Mouse (Mus musculus) adrenal gland, adult 2 months (tissue): Measurements from ENCODE around the gene Churc1. TPM values are rescaled to one million over a fixed set of nuclear protein-coding genes. Genes with fewer than 3 reads are reported as not detected.
A peak's percentile ranks its signal among the peaks of the same experiment; 100 is the strongest.
"Not testable (repeated sequence)": the region's sequence is repeated elsewhere in the genome, so short reads cannot be mapped to it uniquely, and the experiment has no call there.

ENCODE experiments used
- DNase-seq: peaks from one replicate; pipeline ENCODE4 v3.0.0; 2021
- long read RNA-seq: library from polyadenylated mRNA; stranded (forward); transcript quantifications from one replicate; pipeline ENCODE4 v2.0.0, GENCODE M21; 2021
- polyA plus RNA-seq: library from polyadenylated mRNA; depleted of rRNA; stranded (reverse); fragments of >200 nt; gene quantifications from 2 replicates; pipeline ENCODE4 v1.2.3, GENCODE M21; 2012; rRNA removed
- total RNA-seq, 2 experiments: library from RNA; stranded (reverse); gene quantifications; 2 replicates each; pipeline ENCODE4 v1.2.3; 2021

The Churc1 gene
- total RNA-seq: 10 to 100 TPM; 66.2 to 90.4 TPM
- polyA plus RNA-seq: 24.0 and 25.1 TPM in 2 replicates
- long read RNA-seq, transcript Churc1-201 (4 exons, 676 nt): major isoform, 29 of 38 reads
- long read RNA-seq, partial matches to known transcripts: 1 of 38 reads
- long read RNA-seq, other reads (novel, unspliced or antisense): 4 of 38 reads

DNA sequence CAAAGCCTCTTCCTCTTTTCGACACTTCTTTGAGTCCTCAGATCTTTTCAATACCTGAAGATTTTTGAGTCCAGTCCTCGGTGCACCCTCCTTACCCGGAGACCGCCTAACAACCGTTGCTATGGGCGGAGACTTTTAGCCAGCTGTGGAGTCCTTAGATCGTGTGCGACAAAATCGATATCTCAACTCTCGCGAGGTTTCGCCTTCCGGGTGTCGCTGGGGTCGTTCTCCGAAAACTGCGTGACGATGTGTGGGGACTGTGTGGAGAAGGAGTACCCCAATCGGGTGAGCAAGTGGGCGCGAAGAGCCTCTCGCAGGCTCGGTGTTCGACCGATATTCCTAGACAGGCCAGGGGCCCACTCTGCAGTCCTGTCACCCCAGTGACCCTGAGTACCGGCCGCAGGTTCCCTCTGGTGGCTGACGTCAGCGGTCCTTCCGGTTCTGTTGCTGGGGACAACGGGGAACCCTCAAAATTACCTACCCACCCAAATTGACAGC lies at the start of gene Churc1, which contains the start of gene Fntb:
Gene Churc1, plus strand, starts transcription at position 185 of the 498 bp plus-strand sequence.
Gene Fntb, plus strand, starts transcription at position 236 of the 498 bp plus-strand sequence.
- peak; percentile 93 for DNase-seq

DNA sequence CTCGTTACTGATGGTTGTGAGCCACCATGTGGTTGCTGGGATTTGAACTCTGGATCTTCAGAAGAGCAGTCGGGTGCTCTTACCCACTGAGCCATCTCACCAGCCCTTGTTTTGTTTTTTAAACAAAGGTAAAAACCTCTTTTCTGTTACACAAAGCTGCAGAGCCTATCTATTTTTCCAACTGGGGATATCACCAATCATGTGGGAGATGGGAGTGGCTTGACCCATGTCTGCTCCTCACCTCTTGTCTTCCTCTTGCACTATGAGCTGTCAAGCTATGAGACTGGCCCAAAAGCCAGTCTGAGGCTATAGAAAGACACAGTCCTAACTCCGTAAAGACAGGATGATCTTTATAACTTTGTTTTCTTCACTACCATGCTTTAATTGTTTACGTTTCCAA lies 47.0 kb upstream of the Churc1 start:
- DNase-seq: no peak

DNA sequence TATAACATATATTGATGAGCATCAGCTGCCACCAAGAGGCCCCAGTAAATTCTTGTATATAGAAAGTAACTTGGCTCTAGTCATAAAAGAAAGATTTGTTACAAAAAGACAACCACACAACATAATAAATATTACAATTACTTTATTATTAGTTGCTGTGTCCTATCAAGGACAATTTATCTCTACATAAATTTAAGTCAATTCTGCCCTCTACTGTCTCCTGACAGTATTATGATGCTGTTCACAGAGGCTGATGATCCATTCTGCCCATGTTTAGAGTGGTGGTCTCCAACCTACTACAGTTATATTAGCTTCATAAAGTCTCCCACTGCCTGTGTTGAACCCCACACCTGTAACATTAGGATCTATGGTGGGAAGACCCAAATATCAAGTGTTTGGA lies 44.8 kb upstream of the Churc1 start:
- no peak for DNase-seq

DNA sequence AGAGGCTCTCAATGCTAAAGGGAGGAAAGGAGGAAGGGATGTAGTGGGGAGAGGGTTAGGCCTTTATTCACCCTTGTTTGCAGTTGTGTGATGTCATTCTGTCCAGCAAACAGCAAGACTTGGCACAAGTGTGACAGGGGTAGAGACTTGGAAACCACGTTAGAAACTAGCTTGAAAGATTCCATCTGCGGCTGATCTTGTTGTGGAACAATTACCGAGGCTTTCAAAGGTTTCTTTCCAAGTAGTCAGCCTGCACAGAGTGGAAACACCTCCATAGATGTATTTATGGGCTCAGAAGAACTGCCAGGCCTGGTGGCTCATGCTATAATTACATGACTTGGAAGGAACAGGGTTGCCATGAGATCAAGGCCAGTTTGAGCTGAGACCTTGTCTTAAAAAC lies 43.3 kb upstream of the Churc1 start:
- DNase-seq: peak; percentile 15

DNA sequence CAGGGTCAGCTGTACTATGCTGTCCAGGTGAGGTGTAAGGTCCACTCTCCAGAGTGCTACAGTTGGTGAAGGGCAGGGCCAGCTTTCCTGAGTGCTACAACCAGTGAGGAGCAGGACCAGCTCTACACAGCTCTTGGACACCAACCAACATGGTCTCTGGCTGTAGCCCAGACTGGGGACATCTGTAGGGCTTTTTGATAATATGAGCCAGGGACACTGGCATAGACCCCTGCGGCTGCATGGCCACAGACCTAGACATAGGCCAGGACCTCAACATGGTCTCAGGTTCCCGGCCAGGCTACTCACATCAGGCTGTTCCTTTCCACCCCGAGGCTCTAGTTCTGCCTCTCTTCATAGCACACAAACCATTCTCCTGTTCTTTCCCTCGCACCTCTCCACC lies 37.4 kb upstream of the Churc1 start:
- DNase-seq: no peak

DNA sequence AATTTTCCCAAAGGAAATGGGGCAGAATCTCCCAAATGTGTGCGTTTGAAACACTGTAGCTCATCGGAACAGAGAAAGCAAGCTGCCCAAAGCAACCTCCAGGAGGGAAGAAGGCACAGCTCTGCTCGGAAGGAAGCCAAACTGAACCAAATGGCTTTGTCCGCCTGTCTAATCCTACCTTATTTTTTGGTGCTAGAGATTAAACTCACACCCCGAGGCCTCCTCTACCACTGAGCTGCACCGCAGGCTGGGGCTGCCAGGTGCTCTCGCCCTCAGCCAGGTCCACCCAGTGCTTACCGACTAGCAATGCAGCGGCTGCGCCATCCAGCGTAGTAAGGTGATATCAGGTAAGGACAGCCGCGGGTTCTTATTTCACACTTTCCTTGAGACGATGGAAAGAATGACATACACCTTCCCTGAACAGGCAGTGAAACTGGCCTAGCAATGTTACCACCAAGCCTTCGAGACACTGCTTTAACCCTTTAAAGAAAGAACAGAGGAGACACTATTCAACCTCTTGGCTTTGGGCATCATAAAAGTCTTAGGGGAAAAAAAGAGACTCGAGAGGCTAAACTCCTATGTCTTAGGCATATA lies 14.4 kb upstream of the Churc1 start:
- no peak for DNase-seq

DNA sequence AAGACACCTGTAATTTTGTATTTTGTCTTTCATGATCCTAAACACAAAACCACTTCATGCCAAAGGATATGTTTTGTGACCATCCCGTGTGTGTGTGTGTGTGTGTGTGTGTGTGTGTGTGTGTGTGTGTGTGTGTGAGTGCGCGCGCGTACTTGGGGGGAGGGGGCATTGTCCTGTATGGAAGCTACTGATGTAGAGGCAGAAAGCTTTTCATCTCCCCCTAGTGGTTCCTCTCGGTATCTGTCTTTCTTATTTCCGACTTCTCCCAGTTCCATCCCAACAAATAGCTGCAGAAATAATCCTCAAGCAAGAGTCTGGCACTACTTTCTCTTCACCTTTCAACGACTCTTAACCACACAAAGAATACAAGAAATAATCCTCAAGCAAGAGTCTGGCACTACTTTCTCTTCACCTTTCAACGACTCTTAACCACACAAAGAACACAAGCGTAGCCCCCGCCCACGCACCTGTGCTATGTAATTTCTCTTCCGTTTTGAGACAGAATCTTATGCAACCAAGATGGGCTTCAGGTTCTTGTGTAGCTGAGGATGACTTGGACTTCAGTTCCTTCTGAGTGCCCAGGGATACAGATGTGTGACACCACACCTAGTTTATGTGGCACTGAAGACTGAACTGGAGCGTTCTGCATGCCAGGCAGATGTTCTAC lies 12.6 kb upstream of the Churc1 start:
- peak; percentile 19 for DNase-seq

DNA sequence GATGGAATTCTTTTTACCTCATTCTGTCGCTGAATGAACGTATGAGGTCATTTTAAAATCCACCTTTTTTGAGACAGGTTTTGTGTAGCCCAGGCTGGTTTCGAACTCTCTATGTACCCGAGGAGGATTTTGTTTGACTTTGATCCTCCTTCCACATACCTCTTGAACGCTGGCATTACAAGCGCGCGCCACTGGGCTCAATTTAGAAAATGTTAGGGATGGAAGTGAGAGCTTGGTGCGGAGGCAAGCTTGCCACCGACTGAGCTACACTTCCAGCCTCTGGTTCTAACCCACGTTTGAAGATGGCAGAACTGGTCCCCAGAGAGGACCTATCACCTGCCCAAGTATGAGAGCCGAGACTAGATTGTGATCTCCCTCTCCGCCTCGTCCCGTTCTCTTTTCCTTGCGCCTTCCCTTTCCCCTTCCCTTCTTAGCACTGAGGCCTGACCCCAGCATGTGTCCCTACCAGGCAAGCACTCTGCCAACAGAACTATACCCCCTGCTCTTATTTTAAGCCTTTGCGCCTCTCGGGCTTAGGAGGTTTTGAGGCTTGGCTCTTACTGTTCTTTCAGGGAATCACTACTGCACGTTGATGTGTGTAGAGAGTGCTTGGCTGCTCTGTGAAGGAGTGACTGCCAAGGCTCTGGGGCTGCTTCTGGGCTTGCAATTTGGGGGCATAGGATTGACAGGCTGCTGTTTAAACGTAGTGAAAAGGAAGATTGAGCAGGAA lies 728 bp downstream of the Churc1 start:
- DNase-seq: no peak

DNA sequence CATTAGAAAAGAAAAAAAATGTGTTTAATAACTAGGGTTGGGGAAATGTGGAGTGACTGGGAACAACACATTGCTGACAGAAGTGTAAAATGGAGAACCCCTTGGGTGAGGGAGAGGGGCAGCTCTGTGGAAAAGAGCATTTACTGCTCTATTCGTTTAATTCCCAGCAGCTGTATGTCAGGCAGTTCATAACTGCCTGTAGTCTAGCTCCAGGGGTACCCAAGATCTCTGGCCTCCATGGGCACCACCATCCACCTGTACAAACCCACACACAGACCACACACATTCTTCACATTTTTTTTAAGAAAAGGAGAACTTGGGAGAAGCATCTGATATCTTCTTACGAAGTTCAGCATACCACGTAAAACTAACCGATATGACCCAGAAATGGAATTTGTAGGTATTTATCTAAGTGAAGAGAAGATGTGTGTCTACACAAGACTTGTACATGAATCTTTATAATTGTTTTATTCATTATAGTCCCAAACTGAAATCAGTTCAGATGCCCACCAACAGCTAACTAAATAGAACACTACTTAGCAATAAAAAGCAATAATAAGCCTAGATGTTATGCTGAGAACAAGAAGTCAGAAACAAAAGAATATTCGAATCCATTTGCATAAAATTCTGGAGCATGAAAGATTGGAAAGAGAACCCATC lies 5.6 kb downstream of the Churc1 start:
- no peak for DNase-seq

DNA sequence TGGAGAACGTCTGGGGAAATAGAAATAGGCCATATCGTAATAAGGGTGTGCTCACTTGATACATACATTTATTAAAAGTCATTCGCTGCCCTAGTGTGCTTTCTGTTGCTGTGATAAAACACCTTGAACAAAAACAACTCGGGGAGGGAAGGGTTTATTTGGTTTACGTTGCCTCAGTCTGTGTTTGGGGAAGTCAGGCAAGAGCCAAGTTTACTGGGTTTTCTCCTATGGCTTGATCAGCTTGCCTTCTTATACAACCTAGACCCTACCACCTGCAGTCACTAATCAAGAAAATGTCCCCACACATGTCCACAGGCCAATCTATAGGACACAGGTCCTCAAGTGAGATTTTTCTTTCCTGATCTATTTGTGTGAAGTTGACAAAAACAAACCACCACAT lies 6.2 kb downstream of the Churc1 start:
- DNase-seq: no peak

DNA sequence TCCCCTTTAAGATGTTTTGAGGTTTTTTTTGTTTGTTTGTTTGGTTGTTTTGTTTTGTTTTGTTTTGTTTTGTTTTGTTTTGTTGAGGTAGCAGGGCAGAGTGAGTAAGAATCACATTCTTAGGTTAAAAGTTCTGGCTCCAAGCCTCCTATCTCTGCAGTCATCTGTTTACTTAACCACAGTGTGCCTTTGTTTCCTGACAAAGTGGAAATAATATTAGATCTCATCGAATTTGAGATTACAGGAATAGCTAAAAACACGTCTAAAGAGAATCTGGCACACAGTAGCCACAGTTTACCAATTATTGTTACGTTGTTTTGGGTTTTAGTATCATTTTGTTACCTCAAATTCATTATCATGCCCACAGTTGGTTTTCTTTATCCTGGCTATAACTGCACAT lies 9.3 kb downstream of the Churc1 start:
- no peak for DNase-seq

DNA sequence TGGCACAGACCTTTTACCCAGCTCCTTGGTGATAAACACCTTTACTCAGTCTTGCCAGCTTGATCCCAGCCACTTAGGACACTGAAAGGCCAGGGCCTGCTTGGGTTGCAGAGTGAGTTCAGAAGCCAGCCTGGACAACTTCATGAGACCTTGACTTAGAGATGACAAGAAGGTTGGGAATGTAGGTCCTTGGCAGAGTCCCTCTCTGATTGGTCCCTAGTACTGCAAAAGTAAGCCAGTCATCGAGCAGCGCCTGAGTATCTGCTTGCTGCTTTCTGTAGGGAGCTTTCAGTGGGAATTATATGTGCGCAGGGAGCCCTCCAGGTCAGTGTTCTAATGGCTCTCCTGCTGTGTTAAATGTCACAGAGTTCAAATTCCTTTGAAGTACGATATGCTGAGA lies 9.8 kb downstream of the Churc1 start:
- DNase-seq: peak; percentile 61

DNA sequence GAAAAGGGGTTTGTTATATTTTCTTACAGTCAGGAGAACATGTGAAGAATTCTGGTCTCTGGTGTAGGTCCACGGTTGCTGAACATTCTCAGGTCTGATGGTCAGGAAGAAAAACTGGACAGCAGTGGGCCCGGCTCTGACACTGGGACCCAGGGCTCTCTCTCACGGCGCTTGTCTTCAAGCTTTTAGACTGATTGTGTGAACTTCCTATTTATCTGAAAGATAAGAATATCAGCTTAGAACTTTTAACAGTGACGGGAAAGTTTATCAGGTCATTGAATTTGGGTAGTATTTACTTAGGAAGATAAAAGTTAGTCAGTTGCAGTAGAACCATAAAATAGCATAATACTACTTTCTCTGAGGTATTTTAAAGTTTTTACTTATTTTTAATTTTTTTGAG lies 11.6 kb downstream of the Churc1 start:
- no peak for DNase-seq

DNA sequence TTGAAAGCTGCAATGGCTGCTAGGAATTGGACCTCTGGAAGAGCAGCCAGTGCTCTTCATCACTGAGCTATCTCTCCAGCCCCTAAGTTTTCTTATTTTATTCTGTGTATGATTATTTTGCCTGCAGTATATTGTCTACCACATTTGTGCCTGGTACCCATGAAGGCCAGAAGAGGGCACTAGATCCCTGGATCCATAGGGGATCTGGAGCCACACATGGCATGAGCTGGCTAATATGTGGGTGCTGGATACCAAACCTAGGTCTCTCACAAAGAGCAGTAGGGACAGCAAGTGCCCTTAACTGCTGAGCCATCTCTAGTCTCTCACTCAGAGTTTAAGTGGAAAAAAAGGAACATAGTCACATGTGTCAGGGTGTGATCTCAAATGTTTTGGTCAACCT lies 12.5 kb downstream of the Churc1 start:
- no peak for DNase-seq

DNA sequence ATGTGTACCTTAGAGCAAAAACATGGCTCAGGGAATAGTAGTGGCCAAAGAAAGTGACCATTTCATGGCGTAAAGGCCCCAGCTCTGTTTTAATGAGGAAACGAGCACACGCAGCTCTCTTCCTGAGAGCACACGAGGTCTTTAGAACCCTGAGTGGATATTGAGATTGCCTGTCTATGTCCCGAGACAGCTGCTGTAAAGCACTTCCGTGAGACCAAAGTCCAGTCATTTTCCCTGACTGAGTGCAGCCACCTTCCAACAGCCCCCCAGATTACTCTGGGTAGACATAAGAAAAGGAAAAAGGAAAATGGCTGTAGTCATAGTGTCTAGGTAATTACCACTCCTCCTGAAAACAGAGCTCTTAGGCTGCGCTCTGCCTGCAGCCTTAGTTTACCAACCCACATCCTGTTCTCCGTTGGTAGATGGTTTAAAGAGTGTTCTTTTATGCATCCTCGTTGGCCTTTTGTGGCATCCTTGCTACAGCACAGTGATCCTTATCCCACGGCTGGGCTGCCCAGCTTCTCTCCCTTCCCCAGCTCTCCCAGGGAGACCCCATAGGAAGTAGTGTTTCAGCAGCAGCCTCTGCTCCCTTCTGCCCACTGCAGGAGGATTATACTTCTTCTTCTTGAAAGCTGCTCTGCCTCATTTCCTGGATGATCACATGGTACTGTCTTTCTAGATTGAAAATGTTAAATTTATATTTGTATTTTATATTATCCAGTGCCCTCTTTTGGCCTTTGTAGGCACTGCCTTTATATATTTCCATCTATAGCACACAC lies 13.2 kb downstream of the Churc1 start:
- DNase-seq: no peak

DNA sequence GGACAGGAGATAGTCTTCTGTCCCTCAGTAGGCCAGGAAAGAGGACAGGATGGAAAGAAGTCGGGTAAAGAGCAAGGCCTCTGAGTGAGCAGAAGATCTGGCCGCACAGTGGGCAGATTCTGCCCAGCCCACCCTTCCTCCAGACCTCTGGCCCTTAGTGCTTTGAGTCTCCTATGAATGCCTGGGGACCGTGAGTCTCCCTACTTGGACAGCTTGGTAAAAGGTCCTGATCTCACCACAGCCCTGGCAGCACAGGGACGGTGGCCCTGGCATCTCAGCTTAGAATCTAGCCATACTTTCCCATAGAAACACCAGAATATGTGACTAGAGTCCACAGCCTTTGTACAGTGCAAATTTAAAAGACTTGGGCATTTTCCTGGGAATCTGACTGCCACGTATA lies 14.6 kb downstream of the Churc1 start:
- no peak for DNase-seq

DNA sequence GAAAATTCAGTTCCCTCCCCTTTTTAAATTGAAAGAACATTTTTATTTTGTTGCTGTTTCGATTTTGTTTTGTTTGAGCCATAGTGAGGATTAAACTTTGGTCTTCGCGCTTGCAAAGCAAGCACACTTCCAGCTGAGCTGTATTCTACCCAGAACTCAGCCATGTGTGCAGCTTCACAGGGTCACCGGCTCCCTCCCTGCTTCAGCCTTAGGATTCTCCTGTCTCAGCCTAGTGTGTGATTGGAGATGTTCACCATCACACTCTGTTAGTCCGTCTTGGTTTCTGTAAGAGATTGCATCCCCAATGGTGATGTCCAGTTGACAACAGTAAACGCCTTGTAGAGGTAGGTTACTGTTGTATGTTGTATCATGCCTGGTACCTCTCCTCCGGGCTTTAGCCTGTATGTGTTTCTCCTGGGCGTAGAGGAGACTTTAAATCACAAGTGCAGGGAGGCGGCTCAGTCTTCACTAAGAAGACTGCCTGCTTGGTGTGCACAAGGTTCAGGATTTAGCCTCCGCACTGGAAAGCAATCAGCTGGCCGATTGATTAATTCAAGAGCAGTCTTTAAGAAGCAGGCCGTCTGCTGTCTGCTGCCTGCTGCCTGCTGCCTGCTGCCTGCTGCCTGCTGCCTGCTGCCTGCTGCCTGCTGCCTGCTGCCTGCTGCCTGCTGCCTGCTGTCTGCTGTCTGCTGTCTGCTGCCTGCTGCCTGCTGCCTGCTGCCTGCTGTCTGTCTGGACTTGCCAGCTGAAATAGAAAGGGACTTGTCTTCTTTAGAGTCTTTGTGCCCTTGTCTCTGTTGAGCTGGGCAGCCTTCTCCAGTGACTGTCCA lies 15.5 kb downstream of the Churc1 start:
- DNase-seq: no peak

DNA sequence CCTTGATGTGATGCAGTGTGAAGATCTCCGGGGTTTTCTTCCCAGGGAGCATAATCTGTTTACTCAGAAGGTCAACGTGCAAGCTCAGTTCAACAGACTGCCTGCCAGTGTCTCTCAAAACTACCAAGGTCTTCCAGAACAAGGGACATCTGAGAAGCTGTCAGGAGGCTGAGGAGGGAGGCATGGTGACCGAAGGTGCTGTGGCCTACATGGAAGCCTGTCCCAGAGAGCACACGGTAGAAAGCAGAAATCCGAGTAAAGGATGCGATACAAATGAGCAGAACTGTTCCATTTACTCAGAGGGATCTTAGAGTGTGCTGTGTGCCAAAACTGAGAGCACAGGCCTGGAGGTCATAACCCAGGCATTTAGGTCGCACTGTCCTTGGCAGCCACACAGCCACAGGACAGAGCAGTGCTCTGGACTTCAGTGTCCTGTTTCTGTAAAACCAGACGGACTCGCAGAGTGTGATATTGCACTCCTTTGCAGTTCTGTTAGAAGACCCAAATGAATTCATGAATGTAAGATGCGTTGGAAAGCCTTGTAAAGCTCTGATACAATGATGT lies 18.8 kb downstream of the Churc1 start:
- DNase-seq: peak; percentile 62

DNA sequence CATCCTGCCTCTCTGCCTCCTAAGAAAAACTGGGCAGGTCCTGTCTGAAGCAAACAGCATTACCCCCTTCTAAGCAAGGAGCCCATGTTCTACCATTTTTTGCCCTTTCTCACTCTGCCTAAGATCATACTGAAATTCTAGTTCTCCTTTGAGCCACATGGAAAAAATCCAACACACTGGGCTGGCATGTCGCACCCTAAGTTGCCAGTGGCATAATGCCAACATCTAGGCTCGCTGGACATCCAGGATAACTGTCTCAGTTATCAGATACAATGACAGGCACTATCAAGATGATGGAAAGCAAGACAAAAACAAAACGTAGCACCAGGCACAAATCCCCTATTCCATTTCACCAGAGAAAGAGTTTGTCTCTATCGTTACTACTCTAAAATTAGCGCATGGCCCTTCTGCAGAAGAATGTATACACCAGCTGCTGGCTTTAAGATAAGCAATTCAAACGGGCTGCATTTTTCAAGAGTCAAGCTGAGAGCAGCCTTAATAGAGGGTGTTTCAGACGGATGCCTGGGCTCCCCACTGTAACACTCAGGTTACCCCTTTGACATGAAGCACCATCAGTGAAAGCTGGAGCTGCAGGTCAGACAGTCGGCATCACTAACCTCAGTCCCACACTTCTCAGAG lies 25.2 kb downstream of the Churc1 start:
- DNase-seq: no peak

DNA sequence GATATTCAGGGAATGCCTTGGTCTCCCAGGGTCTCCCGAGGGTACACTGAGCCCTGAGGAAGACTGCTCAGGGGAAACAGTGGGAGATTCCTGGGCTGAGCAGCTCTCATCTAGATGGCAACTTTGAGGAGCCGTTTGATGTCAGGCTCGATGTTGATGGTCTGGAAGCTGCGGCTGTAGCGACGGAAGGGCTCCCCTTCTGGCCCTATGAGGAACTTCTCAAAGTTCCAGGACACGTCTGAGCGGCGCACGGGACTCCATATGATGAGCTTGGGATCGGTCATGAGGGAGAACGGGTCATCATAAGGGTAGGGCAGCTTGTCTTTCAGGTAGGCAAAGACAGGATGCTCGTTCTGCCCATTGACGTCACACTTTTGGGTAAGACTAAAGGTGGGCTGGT lies 27.2 kb downstream of the Churc1 start:
- DNase-seq: not testable (repeated sequence)
